Mouse (Mus musculus) embryonic facial prominence, embryonic 14.5 days (tissue): ENCODE results near the gene Insig1. TPM values are rescaled to one million over a fixed set of nuclear protein-coding genes. Genes with fewer than 3 reads are reported as not detected.

Source experiments
- ATAC-seq: fragments of 200-750 bp; cut with Nextera tagmentation; 2 replicates; pipeline ENCODE4 v1.8.0; 2017; ENCODE audit warnings: low read depth, moderate number of reproducible peaks, moderate TSS enrichment
- DNase-seq: peaks from one replicate; pipeline ENCODE4 v3.0.0-alpha.2; 2015; ENCODE audit warnings: low spot score
- H3K27ac ChIP-seq: fragments of 300-500 bp; sonication (generic); replicated peaks from 2 replicates; pipeline ENCODE4 v1.5.1; 2014; ENCODE audit warnings: low read depth, mild to moderate bottlenecking, low read length, moderate library complexity
- H3K27me3 ChIP-seq: fragments of 300-500 bp; sonication (generic); replicated peaks from 2 replicates; pipeline ENCODE4 v1.6.1; 2014; ENCODE audit warnings: low read length; ENCODE audit not compliant: control insufficient read depth, insufficient read depth
- H3K36me3 ChIP-seq: fragments of 300-500 bp; sonication (generic); 2 replicates; pipeline ENCODE4 v1.6.1; 2014; ENCODE audit warnings: low read length, mixed read lengths; ENCODE audit not compliant: control insufficient read depth, insufficient read depth
- H3K4me1 ChIP-seq: fragments of 300-500 bp; sonication (generic); 2 replicates; pipeline ENCODE4 v1.6.1; 2014; ENCODE audit warnings: antibody characterized with exemption, low read length; ENCODE audit not compliant: control insufficient read depth, insufficient read depth
- H3K4me2 ChIP-seq: fragments of 300-500 bp; sonication (generic); 2 replicates; pipeline ENCODE4 v1.6.1; 2014; ENCODE audit warnings: low read depth, mild to moderate bottlenecking, low read length, moderate library complexity, mixed read lengths
- H3K4me3 ChIP-seq: fragments of 300-500 bp; sonication (generic); 2 replicates; pipeline ENCODE4 v1.5.1; 2014; ENCODE audit warnings: low read depth, mild to moderate bottlenecking, low read length
- H3K9ac ChIP-seq: fragments of 300-500 bp; sonication (generic); 2 replicates; pipeline ENCODE4 v1.6.1; 2014; ENCODE audit warnings: low read depth, mild to moderate bottlenecking, low read length, moderate library complexity, mixed read lengths
- H3K9me3 ChIP-seq: fragments of 300-500 bp; sonication (generic); 2 replicates; pipeline ENCODE4 v1.6.1; 2016; ENCODE audit warnings: low read length; ENCODE audit not compliant: control insufficient read depth
- WGBS: fragments of 180-500 bp; shearing (Covaris S2); extraction: QIAGEN DNeasy Blood & Tissue Kit; methylation state at CpG from one replicate; pipeline ENCODE4 v1.1.7; 2014; 5-methylcytosine and 5-hydroxymethylcytosine counted together
- polyA plus RNA-seq: library from polyadenylated mRNA; unstranded; fragments of >200 nt; fragmentation: Nextera tagmentation; extraction: Ambion mirVana; gene quantifications from 2 replicates; pipeline ENCODE4 v1.2.1, GENCODE M21; 2014

Insig1 gene
- polyA plus RNA-seq, 1 experiment from 2014 or later: 47.9 TPM

- DNase-seq: no peak
- no peak overlapping the region for H3K4me2 ChIP-seq
- ATAC-seq: no peak
- no peak overlapping the region for H3K9ac ChIP-seq
- H3K36me3 ChIP-seq: no peaks in the 10 kb centered on the region
- no peak overlapping the region for H3K27ac ChIP-seq
- no peaks in the 10 kb centered on the region for H3K27me3 ChIP-seq
- no peaks in the 10 kb centered on the region for H3K4me1 ChIP-seq
- 85% methylated on average over 1 of the region's 1 CpGs for WGBS
- H3K9me3 ChIP-seq: 0 out of 2 replicates have a peak, but pooled peaks cover 4% of the 10 kb centered on the region
- H3K4me3 ChIP-seq: no peak overlapping the region
Measured at GRCm38 (mm10) chr5:28047961-28048360, 23.2 kb upstream of the Insig1 start.

DNA sequence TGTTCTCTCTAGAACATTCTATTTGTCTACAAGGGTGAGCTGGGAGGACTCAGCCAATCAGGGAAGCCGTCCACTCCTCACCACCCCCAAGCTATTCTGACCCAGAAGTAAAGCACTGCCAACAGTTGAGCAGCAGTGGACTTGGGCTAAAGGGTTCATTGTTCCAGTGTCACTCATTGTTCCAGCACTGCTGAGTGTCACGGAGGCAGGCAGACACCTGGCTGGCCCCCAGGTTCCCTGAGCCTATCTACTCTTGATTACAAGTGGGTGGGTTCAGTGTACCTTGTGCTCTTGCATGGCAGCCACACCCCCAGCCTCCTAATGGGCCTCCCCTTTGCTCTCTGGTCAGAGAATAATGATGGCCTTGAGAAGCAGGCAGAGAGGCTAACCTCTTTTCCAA, 15.7 kb upstream of the Insig1 start:
- 56% methylated on average over 2 of the region's 2 CpGs for WGBS
- no peaks in the 10 kb centered on the region for H3K27me3 ChIP-seq
- no peak overlapping the region for H3K4me2 ChIP-seq
- no peak for DNase-seq
- ATAC-seq: no peak
- H3K4me3 ChIP-seq: no peak overlapping the region
- H3K27ac ChIP-seq: no peak overlapping the region
- H3K36me3 ChIP-seq: no peaks in the 10 kb centered on the region
- no peaks in the 10 kb centered on the region for H3K9me3 ChIP-seq
- H3K4me1 ChIP-seq: no peaks in the 10 kb centered on the region
- H3K9ac ChIP-seq: no peak overlapping the region

GRCm38 (mm10) chr5:28056877-28057276, 14.3 kb upstream of the Insig1 start:
- no peaks in the 10 kb centered on the region for H3K9me3 ChIP-seq
- no peak overlapping the region for H3K27ac ChIP-seq
- ATAC-seq: no peak
- DNase-seq: no peak
- H3K4me2 ChIP-seq: no peak overlapping the region
- H3K4me1 ChIP-seq: no peaks in the 10 kb centered on the region
- no peak overlapping the region for H3K4me3 ChIP-seq
- H3K36me3 ChIP-seq: no peaks in the 10 kb centered on the region
- H3K9ac ChIP-seq: no peak overlapping the region
- no peaks in the 10 kb centered on the region for H3K27me3 ChIP-seq
- WGBS: 81% methylated on average over 3 of the region's 3 CpGs

DNA sequence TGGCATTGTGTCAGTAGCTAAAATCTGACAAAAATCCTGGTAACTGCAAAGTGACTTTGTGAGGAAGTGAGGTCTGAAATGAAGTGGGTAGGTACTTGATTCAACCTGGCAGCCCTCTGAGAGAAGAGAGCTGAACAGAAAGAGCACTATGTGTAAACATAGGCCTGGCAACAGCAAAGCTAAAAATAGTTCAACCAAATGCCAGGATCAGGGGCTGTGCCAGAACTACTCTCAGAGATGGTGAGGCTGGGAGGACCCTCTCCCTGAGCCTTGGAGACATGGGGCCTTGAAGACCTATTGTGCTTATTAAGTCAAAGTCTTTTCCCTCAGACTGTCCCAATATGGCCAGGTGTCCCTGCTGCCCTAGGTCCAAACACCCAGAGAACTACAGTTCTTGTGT, 10.7 kb upstream of the Insig1 start:
- Histone ChIP-seq H3K9me3 (no peaks in the 10 kb centered on the region), H3K4me1 (0 out of 2 replicates have a peak, but pooled peaks cover 6% of the 10 kb centered on the region), H3K4me3 (no peak overlapping the region), H3K27ac (no peak overlapping the region), H3K4me2 (no peak overlapping the region), H3K9ac (no peak overlapping the region), H3K27me3 (no peaks in the 10 kb centered on the region), H3K36me3 (no peaks in the 10 kb centered on the region)
- no peak for DNase-seq
- no peak for ATAC-seq

DNA sequence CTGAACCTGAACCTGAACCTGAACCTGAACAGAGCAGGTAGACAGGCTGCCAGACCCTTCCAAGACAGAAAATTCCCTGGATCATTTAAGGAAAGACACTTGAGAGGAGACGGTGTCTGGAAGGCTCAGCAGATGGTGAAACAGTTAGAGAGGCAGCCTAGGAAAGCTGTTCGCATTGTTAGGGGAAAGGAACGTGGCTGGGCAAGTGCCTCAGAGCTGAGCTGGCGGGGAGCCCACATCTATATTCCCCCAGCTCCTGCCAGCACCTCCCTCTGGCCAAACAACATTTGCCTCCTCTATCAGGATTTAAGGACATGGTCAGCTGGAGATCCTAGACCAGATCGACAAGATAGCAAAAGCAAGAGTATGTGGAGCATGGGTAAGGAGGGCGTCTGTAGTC, 10.2 kb upstream of the Insig1 start:
- H3K4me2 ChIP-seq: no peak overlapping the region
- 77% methylated on average over 6 of the region's 6 CpGs for WGBS
- H3K27ac ChIP-seq: no peak overlapping the region
- no peaks in the 10 kb centered on the region for H3K27me3 ChIP-seq
- DNase-seq (no peak), ATAC-seq (no peak)
- H3K36me3 ChIP-seq: no peaks in the 10 kb centered on the region
- H3K4me1 ChIP-seq: 0 out of 2 replicates have a peak, but pooled peaks cover 6% of the 10 kb centered on the region
- no peaks in the 10 kb centered on the region for H3K9me3 ChIP-seq
- no peak overlapping the region for H3K9ac ChIP-seq
- no peak overlapping the region for H3K4me3 ChIP-seq

- peak; percentile 56; the same call in 1 of the 2 replicates for ATAC-seq
- WGBS: 72% methylated on average over 3 of the region's 3 CpGs
Measured at GRCm38 (mm10) chr5:28063989-28064624, 7.1 kb upstream of the Insig1 start.

GRCm38 (mm10) chr5:28065275-28065674, 5.9 kb upstream of the Insig1 start:
- H3K27me3 ChIP-seq: no peaks in the 10 kb centered on the region
- 62% methylated on average over 4 of the region's 4 CpGs for WGBS
- no peaks in the 10 kb centered on the region for H3K36me3 ChIP-seq
- H3K4me3 ChIP-seq: no peak overlapping the region
- ATAC-seq (no peak), DNase-seq (no peak)
- no peak overlapping the region for H3K4me2 ChIP-seq
- H3K9me3 ChIP-seq: no peaks in the 10 kb centered on the region
- no peak overlapping the region for H3K27ac ChIP-seq
- peaks cover 10% of the 10 kb centered on the region; the same call in 1 of the 2 replicates for H3K4me1 ChIP-seq
- H3K9ac ChIP-seq: no peak overlapping the region

More at GRCm38 (mm10) chr5:28063989-28064624, 7.1 kb upstream of the Insig1 start:
- peak; percentile 63 for DNase-seq
- no peaks in the 10 kb centered on the region for H3K27me3 ChIP-seq
- no peaks in the 10 kb centered on the region for H3K36me3 ChIP-seq
- H3K27ac ChIP-seq: no peak overlapping the region
- no peaks in the 10 kb centered on the region for H3K9me3 ChIP-seq
- H3K4me3 ChIP-seq: no peak overlapping the region
- H3K4me2 ChIP-seq: no peak overlapping the region
- H3K9ac ChIP-seq: no peak overlapping the region
- 0 out of 2 replicates have a peak, but pooled peaks cover 6% of the 10 kb centered on the region for H3K4me1 ChIP-seq

GRCm38 (mm10) chr5:28066311-28066710, 4.9 kb upstream of the Insig1 start:
- Histone ChIP-seq H3K27ac (no peak overlapping the region), H3K9ac (no peak overlapping the region), H3K4me3 (no peak overlapping the region), H3K27me3 (no peaks in the 10 kb centered on the region), H3K4me2 (no peak overlapping the region), H3K4me1 (peaks cover 14% of the 10 kb centered on the region; the same call in 1 of the 2 replicates), H3K36me3 (no peaks in the 10 kb centered on the region), H3K9me3 (no peaks in the 10 kb centered on the region)
- ATAC-seq: no peak
- WGBS: 77% methylated on average over 5 of the region's 5 CpGs
- no peak for DNase-seq
